Mouse (Mus musculus): ENCODE measurements at regions not wholly inside any gene's neighbourhood (a gene's known extent, or its start where the extent isn't known, plus 50 kb on each side); places are given as distances from the start of the nearest gene placed in this dataset.
A peak's percentile ranks its signal among the peaks of the same experiment; 100 is the strongest.

DNA sequence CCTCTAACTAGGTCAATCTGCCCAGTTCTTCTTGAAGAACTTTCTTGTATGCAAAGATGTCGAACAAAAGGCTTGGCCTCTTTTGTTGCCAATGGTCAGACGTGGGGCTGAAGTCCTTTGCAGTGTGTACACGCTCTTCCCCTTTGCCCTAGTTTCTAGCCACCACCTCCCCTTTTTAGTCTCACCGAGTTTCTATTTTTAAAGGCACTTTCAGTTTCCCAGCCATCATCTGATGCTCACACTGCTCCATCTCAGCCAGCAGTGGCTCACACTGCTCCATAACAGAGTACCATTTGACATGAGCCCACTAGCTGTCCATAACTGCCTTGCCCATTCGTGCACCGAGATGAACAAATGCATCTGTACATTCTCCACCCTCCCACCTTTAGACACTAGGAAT lies 162.7 kb upstream of the Pou3f3 start:
- no peak for DNase-seq (ENCODE audit: low spot score)
- H3K4me3 ChIP-seq = no peak overlapping the region
- no peaks in the 10 kb centered on the region for H3K27me3 ChIP-seq (ENCODE audit: low read depth, poor library complexity, severe bottlenecking)
- 85% methylated on average over 6 of the region's 6 CpGs for WGBS
- no peaks in the 10 kb centered on the region for H3K36me3 ChIP-seq
- no peaks in the 10 kb centered on the region for H3K9me3 ChIP-seq (replicated peaks)
- H3K27ac ChIP-seq = no peak overlapping the region
- H3K4me1 ChIP-seq = no peaks in the 10 kb centered on the region

DNA sequence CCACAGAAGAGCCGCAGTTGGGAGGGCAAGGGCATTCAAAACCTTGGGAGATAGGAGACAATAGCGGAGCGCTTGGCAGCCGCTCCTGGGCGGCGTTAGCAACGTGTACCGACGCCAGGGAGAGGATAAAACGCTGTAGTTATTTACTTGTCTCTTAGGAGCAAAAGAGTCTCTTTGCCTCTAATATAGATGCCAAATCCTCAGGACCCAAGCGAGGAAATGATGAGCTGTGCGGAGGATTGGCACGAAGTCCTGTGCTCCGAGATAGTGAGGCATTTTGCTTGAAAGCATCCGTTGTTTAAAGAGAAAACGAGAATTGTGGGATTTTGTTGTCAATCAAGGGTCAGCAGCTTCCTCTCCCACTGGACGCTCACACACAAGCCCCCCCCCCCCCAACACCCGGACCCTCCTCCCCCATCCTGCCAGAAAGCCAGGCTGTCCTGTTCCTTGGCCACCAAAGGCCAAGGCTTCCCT lies 156.5 kb upstream of the Pou3f3 start:
- DNase-seq (ENCODE audit: low spot score) = no peak
- Histone ChIP-seq H3K36me3 (no peaks in the 10 kb centered on the region), H3K27ac (peak overlapping the region; percentile 76), H3K9me3 (replicated peaks) (no peaks in the 10 kb centered on the region), H3K4me3 (no peak overlapping the region), H3K4me1 (peaks cover 49% of the 10 kb centered on the region), H3K27me3 (ENCODE audit: low read depth, poor library complexity, severe bottlenecking) (no peaks in the 10 kb centered on the region)
- WGBS = 72% methylated on average over 18 of the region's 18 CpGs

DNA sequence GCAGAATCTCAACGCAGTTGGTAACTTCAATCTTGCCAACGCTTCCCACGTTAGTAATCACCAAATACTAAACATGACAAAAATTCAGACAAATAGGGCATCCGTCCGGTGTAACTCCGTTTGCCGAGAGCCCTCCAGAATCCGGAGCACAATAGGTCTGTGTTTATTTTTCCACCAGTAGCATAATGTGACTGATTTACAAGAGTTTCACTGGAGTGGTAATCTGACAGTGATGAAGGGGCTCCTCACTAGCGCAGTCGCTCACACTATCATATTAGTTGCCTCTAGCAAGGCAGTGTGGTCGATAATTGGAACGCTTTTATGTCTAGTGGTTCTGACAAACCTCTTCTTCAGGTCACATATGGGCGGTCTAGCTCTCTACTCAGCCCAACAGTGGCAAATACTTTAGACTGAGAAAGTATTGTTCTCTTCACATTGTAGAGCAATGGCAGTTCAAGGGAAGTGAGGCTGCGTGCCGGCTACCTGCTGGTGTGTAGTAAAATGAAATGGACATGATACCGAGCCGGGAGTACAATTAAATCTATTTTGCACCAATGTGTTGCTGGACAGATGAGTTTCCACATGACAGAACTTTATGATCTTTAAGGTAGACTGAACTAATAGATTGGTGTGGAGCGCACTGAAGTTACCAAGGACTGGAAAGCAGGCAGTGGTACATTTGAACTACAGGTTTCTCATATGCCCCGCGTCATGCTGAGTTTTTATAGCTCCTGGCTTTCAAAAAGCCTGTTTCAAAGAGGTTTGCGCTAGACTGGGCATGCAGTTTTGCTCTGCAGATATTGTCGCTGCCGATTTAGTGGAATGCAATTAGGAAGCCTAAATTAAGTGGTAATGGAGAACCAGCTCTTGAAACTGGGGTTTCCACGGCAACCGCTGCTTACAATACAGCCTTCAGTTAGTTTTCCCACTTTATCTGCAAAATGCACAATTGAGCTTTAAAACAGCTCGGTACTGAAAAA lies 155.7 kb upstream of the Pou3f3 start:
- WGBS = 58% methylated on average over 26 of the region's 26 CpGs
- Histone ChIP-seq H3K4me1 (peaks cover 49% of the 10 kb centered on the region), H3K27ac (peak overlapping the region; percentile 76), H3K4me3 (0 out of 2 replicates have a peak overlapping the region, but pooled peaks have one; percentile 2), H3K9me3 (replicated peaks) (no peaks in the 10 kb centered on the region), H3K36me3 (no peaks in the 10 kb centered on the region), H3K27me3 (ENCODE audit: low read depth, poor library complexity, severe bottlenecking) (no peaks in the 10 kb centered on the region)
- DNase-seq (ENCODE audit: low spot score) = peak; percentile 56

DNA sequence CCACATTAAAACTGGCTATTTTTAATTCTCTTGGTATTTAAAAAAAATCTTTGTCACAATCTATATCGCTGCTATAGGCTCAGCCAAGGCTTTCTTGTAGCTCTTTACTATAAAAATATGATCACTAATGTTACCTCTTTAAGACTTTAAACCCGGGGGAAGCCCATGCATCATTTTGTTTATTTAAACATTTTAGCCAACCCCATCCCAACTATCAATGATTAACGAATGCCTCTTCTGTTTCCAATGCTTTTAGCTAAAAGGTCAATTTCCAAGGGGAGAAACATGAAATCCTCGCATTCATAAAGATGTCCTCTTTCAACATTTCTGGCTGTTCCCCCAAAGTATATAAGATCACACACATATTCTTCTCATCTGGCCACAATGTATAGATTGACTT lies 153.6 kb upstream of the Pou3f3 start:
- H3K4me3 ChIP-seq = no peak overlapping the region
- no peaks in the 10 kb centered on the region for H3K9me3 ChIP-seq (replicated peaks)
- no peak overlapping the region for H3K27ac ChIP-seq
- peaks cover 49% of the 10 kb centered on the region for H3K4me1 ChIP-seq
- H3K36me3 ChIP-seq = no peaks in the 10 kb centered on the region
- DNase-seq (ENCODE audit: low spot score) = no peak
- no peaks in the 10 kb centered on the region for H3K27me3 ChIP-seq (ENCODE audit: low read depth, poor library complexity, severe bottlenecking)
- WGBS = 88% methylated on average over 4 of the region's 4 CpGs

DNA sequence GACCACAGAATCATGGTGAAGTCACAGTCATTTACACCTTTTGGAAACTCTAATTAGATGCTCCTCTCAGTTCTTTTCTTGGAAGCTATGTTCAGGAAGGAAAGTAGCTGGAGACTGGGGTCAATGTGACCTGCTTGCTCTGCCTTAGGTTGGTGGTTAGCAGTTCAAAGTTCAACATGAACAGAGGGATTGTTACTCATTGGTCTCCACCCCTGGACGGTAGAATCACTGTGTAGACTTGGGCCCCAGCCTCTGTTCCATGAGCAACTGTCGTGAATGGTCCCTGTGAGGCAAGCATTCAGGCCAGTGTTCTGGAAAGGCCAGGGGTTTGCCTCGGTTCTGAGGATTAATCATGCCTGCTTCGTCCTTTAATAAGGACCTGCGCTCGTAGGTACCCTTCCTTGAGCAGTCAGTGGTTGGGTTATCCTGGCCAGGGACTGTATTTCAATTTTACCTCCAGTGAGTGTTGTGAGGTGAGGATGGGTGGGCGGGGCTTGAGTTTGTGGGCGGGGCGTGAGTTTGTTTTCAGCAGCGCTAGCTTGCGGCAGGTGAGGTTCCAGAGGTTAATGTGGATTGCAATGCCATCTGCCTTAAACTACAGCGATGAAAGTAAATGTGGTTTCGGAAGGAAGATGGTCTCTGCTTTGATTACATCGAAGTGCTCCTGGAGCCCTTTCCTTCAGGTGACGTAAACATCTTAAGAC lies 152.6 kb upstream of the Pou3f3 start:
- Histone ChIP-seq H3K36me3 (no peaks in the 10 kb centered on the region), H3K9me3 (replicated peaks) (no peaks in the 10 kb centered on the region), H3K27ac (no peak overlapping the region), H3K4me1 (peaks cover 49% of the 10 kb centered on the region), H3K27me3 (ENCODE audit: low read depth, poor library complexity, severe bottlenecking) (no peaks in the 10 kb centered on the region), H3K4me3 (no peak overlapping the region)
- 29% methylated on average over 15 of the region's 15 CpGs for WGBS
- no peak for DNase-seq (ENCODE audit: low spot score)

DNA sequence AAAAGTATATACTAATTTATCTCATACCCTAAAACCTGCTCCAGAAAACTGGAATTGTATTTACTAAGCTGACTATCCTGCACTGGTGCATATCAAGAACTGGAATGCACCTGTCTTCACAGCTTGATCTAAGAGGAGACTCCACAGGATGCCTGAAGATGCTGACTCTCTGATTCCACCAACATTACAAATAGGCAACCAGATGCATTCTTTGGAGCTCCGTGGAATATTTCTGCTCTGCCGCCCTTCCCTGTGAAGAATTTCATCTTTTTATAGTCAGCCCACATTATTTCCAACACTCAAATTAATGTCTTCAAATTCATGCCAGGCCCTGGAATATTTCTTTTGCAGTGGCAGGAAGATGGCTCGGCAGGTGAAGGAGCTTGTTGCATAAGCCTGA lies 148.7 kb upstream of the Pou3f3 start:
- over 99% methylated on average over 3 of the region's 3 CpGs for WGBS
- Histone ChIP-seq H3K4me3 (no peak overlapping the region), H3K4me1 (peaks cover 16% of the 10 kb centered on the region), H3K36me3 (no peaks in the 10 kb centered on the region), H3K27ac (no peak overlapping the region), H3K27me3 (ENCODE audit: low read depth, poor library complexity, severe bottlenecking) (no peaks in the 10 kb centered on the region), H3K9me3 (replicated peaks) (no peaks in the 10 kb centered on the region)
- no peak for DNase-seq (ENCODE audit: low spot score)

DNA sequence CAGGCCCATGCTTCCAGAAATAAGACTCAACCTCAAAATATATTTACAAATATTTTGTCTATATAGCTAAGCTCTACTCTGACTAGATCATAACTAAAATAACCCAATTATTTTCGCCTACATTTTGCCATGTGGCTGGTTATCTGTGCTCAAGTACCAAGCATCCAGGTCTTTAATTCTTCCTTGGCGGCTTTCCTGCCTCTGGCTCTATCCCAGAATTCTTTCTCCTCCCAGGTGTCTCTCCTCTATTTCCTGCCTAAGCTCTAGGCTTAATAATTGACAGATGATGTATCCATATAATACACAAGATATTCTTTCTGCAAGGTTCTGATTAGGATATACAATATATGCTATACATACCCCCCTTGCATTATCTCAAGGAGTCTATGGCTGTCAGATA lies 138.3 kb upstream of the Pou3f3 start:
- WGBS = 91% methylated on average over 2 of the region's 2 CpGs
- Histone ChIP-seq H3K9me3 (replicated peaks) (no peaks in the 10 kb centered on the region), H3K4me3 (no peak overlapping the region), H3K36me3 (no peaks in the 10 kb centered on the region), H3K27me3 (ENCODE audit: low read depth, poor library complexity, severe bottlenecking) (no peaks in the 10 kb centered on the region), H3K27ac (no peak overlapping the region), H3K4me1 (peaks cover 8% of the 10 kb centered on the region)
- DNase-seq (ENCODE audit: low spot score) = no peak

DNA sequence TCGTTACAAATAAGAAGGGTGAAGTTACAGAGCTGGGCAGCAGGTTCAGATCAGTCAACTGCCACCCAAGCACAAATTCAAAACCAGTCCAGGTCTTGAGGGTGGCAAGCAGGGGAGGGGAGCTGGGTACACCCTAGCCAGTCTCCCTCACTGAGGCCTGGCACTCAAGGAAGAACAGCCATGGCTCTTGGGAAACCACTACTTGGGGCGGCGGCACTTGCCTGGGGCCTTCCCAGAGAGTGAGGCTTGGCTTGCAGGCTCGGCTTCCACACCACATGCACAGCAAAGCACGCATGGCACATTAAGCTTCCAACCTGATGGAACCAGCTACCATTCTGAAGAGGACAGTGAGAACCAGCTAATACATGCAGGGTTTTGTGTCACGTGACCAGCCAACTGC lies 127.9 kb upstream of the Pou3f3 start:
- WGBS = 88% methylated on average over 6 of the region's 6 CpGs
- H3K27me3 ChIP-seq (ENCODE audit: low read depth, poor library complexity, severe bottlenecking) = no peaks in the 10 kb centered on the region
- H3K4me3 ChIP-seq = no peak overlapping the region
- H3K9me3 ChIP-seq (replicated peaks) = no peaks in the 10 kb centered on the region
- DNase-seq (ENCODE audit: low spot score) = no peak
- no peaks in the 10 kb centered on the region for H3K36me3 ChIP-seq
- H3K27ac ChIP-seq = no peak overlapping the region
- H3K4me1 ChIP-seq = no peaks in the 10 kb centered on the region

DNA sequence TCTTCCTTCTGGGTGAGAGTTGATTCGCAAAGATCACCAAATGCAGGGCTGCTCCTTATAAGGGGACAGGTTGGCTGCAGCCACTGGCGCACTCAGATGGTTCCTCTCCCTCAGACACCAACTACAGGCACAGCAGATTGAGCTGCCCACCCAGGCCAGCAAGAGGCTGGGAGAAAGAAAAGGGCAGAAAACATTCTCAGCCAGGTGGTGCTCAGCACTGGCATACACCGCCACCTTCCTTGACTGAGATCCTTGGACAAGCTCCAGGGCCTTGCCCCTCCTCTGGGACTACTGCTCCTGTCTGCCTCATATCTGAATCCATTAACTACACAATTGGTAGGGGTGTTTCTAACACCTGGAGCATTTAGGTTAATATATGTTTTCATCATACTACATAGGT lies 110.4 kb upstream of the Pou3f3 start:
- peaks cover 11% of the 10 kb centered on the region for H3K4me1 ChIP-seq
- no peaks in the 10 kb centered on the region for H3K36me3 ChIP-seq
- H3K4me3 ChIP-seq = no peak overlapping the region
- H3K9me3 ChIP-seq (replicated peaks) = no peaks in the 10 kb centered on the region
- DNase-seq (ENCODE audit: low spot score) = no peak
- H3K27ac ChIP-seq = no peak overlapping the region
- H3K27me3 ChIP-seq (ENCODE audit: low read depth, poor library complexity, severe bottlenecking) = 0 out of 2 replicates have a peak, but pooled peaks cover 6% of the 10 kb centered on the region
- WGBS = 95% methylated on average over 3 of the region's 3 CpGs

DNA sequence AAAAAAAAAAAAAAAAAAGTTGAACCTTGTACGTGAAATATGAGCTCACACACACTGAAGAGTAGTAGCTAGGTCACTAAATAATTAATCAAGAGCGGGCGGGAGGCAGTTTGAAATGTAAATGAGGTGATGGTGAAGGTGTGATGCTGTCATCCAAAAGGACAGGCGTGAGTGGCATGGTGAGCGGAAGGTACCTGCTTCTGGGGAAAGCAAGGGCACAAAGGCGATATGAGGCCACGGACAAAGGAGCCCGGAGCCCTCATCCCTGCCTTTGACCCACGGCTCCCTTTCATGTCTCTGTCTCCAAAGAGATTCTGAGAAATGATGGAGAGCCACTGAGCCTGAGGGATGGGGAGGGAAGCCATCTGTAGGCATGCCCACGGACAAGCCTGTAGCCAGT lies 107.1 kb upstream of the Pou3f3 start:
- H3K9me3 ChIP-seq (replicated peaks) = no peaks in the 10 kb centered on the region
- no peak overlapping the region for H3K27ac ChIP-seq
- H3K4me3 ChIP-seq = no peak overlapping the region
- no peaks in the 10 kb centered on the region for H3K36me3 ChIP-seq
- no peak for DNase-seq (ENCODE audit: low spot score)
- 33% methylated on average over 10 of the region's 10 CpGs for WGBS
- peaks cover 11% of the 10 kb centered on the region for H3K4me1 ChIP-seq
- 0 out of 2 replicates have a peak, but pooled peaks cover 6% of the 10 kb centered on the region for H3K27me3 ChIP-seq (ENCODE audit: low read depth, poor library complexity, severe bottlenecking)

DNA sequence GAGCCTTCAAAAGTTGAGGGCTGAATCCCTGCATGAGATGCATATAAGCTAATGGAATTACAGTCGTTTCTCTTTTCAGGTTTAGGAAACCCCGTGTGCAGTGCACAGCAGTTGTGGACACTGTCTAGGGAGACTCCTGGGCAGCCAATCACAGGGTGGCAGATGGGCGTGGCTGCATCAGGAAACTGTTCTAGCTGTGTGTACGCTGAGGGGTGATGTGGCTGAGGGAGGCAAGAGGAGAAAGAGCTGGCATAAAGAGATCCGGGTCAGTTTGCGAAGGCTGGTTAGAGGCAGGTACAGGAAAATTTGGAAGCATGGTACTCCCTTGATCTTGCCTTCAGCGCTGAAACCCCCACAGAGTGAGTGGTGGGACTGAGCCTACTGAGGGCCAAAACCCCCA lies 106.1 kb upstream of the Pou3f3 start:
- H3K4me1 ChIP-seq = peaks cover 11% of the 10 kb centered on the region
- no peaks in the 10 kb centered on the region for H3K36me3 ChIP-seq
- H3K27ac ChIP-seq = no peak overlapping the region
- 52% methylated on average over 7 of the region's 7 CpGs for WGBS
- H3K27me3 ChIP-seq (ENCODE audit: low read depth, poor library complexity, severe bottlenecking) = 0 out of 2 replicates have a peak, but pooled peaks cover 6% of the 10 kb centered on the region
- peak; percentile 36 for DNase-seq (ENCODE audit: low spot score)
- H3K9me3 ChIP-seq (replicated peaks) = no peaks in the 10 kb centered on the region
- H3K4me3 ChIP-seq = 0 out of 2 replicates have a peak overlapping the region, but pooled peaks have one; percentile 13

DNA sequence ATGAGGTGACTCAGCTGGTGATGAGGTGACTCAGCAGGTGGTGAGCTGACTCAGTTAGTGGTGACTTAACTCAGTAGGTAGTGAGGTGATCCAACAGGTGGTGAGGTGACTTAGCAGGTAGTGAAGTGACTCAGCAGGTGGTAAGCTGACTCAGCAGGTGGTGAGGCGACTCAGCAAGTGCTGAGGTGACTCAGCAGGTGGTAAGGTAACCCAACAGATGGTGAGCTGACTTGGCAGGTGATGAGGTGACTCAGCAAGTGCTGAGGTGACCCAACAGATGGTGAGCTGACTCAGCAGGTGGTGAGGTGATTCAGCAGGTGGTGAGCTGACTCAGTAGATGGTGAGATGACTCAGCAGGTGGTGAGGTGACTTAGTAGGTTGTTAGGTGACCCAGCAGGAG lies 103.7 kb upstream of the Pou3f3 start:
- no peaks in the 10 kb centered on the region for H3K9me3 ChIP-seq (replicated peaks)
- H3K4me1 ChIP-seq = peaks cover 11% of the 10 kb centered on the region
- H3K27me3 ChIP-seq (ENCODE audit: low read depth, poor library complexity, severe bottlenecking) = 0 out of 2 replicates have a peak, but pooled peaks cover 6% of the 10 kb centered on the region
- H3K4me3 ChIP-seq = no peak overlapping the region
- WGBS = 82% methylated on average over 1 of the region's 1 CpGs
- H3K36me3 ChIP-seq = no peaks in the 10 kb centered on the region
- no peak overlapping the region for H3K27ac ChIP-seq
- DNase-seq (ENCODE audit: low spot score) = no peak

DNA sequence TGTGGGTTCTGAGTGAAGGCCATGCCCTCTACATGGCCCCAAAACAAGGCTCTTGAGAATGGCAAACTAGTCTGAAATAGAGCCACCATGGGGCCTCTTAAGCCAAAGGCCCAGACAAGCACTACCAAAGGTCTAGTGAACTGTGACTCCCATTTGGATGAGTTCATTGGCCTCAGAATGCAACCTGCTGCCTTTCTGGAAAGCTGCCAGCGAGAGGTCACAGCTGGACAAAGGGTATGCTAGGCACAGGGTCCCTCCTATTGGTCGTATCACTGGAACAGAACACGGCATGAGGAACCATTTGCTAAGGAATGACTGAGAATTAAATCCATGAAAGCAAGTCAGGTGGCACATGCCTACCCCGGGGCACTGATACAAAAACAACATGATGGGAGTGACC lies 98.5 kb upstream of the Pou3f3 start:
- 92% methylated on average over 4 of the region's 4 CpGs for WGBS

More for the DNA sequence above, 98.5 kb upstream of the Pou3f3 start:
- Histone ChIP-seq H3K27ac (no peak overlapping the region), H3K4me1 (no peaks in the 10 kb centered on the region), H3K36me3 (no peaks in the 10 kb centered on the region), H3K9me3 (replicated peaks) (no peaks in the 10 kb centered on the region), H3K27me3 (ENCODE audit: low read depth, poor library complexity, severe bottlenecking) (no peaks in the 10 kb centered on the region), H3K4me3 (no peak overlapping the region)
- no peak for DNase-seq (ENCODE audit: low spot score)

Data from limb, embryonic 10.5 days (tissue).